Mouse (Mus musculus) left cerebral cortex, postnatal 14 days (tissue): ENCODE data around the gene Snx29. TPM values are rescaled to one million over a fixed set of nuclear protein-coding genes. Genes with fewer than 3 reads are reported as not detected.
"Not testable (repeated sequence)": the region's sequence is repeated elsewhere in the genome, so short reads cannot be mapped to it uniquely, and the experiment has no call there.

Experiments
- DNase-seq, 2 experiments: peaks; one replicate each; pipeline ENCODE4 v3.0.0; 2021 to 2022; ENCODE audit warnings: low spot score in 2 of 2, mixed read lengths in 1 of 2
- intact Hi-C: fragments of 180-260 bp; cut with DNase I; formaldehyde crosslinking; loops from one replicate; pipeline ENCODE4 v1.15.1; 2025
- total RNA-seq, 2 experiments: library from RNA; stranded (reverse); gene quantifications; 2 replicates each; pipeline ENCODE4 v1.2.3; 2021

Snx29 gene
- total RNA-seq, 2 experiments from 2014 or later, result 21.5 to 29.5 TPM

- no peak for DNase-seq
- intact Hi-C loops, result no loop called here
Observed at GRCm38 (mm10) chr16:11563846-11564245, 241.1 kb downstream of the Snx29 start.

DNA sequence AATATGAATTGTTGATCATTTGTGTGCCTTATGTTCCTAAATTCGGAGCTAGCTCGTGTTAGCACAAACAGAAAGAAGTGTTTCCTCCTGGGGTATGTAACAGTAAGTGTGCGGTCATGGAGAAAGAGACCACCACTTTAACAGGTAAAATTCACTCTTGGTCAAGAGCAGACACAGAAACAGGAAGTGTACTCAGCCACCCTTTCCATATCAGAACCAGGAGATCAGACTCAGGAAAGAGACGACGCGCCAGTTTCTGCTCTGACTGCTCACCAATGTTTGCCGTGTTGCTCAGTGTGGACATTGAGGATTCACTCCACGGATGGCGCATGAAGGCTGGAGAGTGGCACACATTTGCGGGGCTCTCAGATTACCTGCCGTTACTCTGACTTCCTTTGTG is 242.4 kb downstream of the Snx29 start:
- intact Hi-C loops, result no loop called here
- no peak for DNase-seq

GRCm38 (mm10) chr16:11567594-11567993 is 244.9 kb downstream of the Snx29 start:
- intact Hi-C loops, result no loop called here
- DNase-seq, result no peak

DNA sequence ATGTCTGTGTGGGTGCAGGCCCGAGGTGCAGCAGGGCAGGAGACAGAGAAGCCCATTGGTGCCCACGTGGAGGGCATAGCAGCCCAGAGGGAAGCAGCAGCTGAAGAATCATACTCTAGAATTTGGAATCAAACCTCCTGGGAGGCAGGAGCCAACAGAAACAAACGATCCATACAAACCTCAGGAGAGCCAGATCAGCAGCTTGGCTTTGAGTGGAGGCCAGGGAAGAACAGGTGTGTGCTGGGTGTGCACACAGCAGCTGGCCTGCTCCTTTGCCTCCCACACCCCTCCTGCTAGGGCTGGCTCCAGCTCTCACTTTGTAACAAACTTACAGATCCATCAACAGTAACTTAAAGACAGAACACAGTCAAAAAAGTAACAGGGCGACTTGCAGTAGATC is 245.4 kb downstream of the Snx29 start:
- intact Hi-C loops, result no loop called here
- DNase-seq, result peak in 1 of 2 experiments; percentile 46

- intact Hi-C loops, result no loop called here
- no peak for DNase-seq
Observed at GRCm38 (mm10) chr16:11568601-11569000, 245.9 kb downstream of the Snx29 start.

GRCm38 (mm10) chr16:11569127-11569526 is 246.4 kb downstream of the Snx29 start:
- intact Hi-C loops, result no loop called here
- no peak for DNase-seq

- no peak for DNase-seq
- intact Hi-C loops, result no loop called here
Observed at GRCm38 (mm10) chr16:11570072-11570471, 247.4 kb downstream of the Snx29 start.

- DNase-seq, result no peak
- intact Hi-C loops, result no loop called here
Observed at GRCm38 (mm10) chr16:11574517-11574916, 251.8 kb downstream of the Snx29 start.

- intact Hi-C loops, DNase-seq: not testable (repeated sequence)
Observed at GRCm38 (mm10) chr16:11575733-11576132, 253.0 kb downstream of the Snx29 start.

GRCm38 (mm10) chr16:11577541-11578255 is 255.0 kb downstream of the Snx29 start:
- intact Hi-C loops, result no loop called here
- DNase-seq, result no peak

GRCm38 (mm10) chr16:11579676-11580098 is 257.0 kb downstream of the Snx29 start:
- intact Hi-C loops, result no loop called here

DNA sequence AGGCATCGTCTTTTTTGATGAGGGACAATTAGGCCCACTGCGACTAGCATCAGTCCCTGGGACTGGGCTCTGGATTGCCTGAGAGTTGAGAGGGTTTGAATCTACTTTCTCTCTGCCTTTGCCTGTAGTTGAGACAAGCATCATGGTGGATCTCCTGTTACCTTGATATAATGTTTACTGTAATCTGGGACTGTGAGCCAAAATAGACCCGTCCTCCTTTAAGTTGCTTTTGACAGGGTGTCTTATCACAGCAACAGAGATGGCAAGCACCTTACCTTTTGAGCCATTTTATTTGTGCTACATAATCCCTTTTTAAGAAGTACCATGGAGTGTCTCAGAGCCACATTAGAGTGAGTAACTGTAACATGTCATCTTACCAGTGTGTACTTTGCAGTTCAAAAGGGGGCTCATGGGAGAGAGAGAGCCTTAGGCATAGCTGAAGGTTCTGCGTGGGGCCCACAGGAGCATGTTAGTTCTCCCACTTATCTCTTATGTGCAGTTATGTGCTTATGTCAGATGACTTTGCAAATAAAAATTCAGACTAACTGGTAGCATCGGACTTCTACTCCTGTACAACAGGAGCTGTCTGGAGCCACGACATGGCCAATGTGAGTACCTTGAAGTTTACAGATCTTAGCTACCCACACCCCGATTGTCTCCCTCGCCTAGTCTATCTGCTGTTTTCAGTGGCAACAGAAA is 261.4 kb downstream of the Snx29 start:
- intact Hi-C loops, result no loop called here
- DNase-seq, result no peak

More at GRCm38 (mm10) chr16:11579676-11580098, 257.0 kb downstream of the Snx29 start:
- peak; percentile 53 to 72 for DNase-seq

GRCm38 (mm10) chr16:11588689-11589088 is 266.0 kb downstream of the Snx29 start:
- DNase-seq, result no peak
- intact Hi-C loops, result no loop called here

DNA sequence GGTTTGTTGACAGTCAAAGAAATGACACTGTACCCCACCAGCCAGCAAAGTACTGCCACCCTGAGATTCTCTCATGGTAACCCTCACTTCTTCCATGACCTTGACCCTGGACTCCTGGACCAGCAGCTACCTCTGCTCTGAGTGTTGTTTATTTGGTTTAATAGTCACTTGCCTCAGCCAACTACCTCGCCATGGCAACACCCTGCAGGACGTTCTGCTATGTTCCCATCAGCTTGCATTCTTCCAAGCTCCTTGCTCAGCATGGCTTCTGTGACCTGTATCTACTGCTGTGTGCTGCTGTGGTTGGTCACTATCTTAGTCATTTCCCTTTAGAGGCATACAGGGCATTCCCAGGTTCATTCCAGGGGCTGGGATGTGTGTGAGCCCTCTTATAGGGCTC is 266.6 kb downstream of the Snx29 start:
- DNase-seq, result no peak
- intact Hi-C loops, result no loop called here

- intact Hi-C loops, result no loop called here
- no peak for DNase-seq
Observed at GRCm38 (mm10) chr16:11589782-11590695, 267.3 kb downstream of the Snx29 start.

- intact Hi-C loops, result no loop called here
- DNase-seq, result no peak
Observed at GRCm38 (mm10) chr16:11596599-11596998, 273.9 kb downstream of the Snx29 start.

- intact Hi-C loops, result no loop called here
- no peak for DNase-seq
Observed at GRCm38 (mm10) chr16:11597769-11598168, 275.1 kb downstream of the Snx29 start.

GRCm38 (mm10) chr16:11599523-11599922 is 276.8 kb downstream of the Snx29 start:
- intact Hi-C loops, result no loop called here
- DNase-seq, result peak in 1 of 2 experiments; percentile 51

GRCm38 (mm10) chr16:11601336-11602082 is 278.8 kb downstream of the Snx29 start:
- DNase-seq, result no peak
- intact Hi-C loops, result loop anchor here (10.0 kb wide), 1 partner anchor 137 kb away; no protein-coding TSS in a partner anchor
